In genomic region chr3:138247241-138247640, GRCm38 (mm10) we compare ENCODE assay signal across 27 mouse cellular contexts. TPM values are rescaled to one million over a fixed set of nuclear protein-coding genes. Genes with fewer than 3 reads are reported as not detected.
"Had no signal": no experiment of that assay in that cellular context is flagged by ENCODE, and none has a peak within 500 bp of the region (broad histone marks: within the 10 kb centered on the region; RNA-seq: fewer than 3 reads in every experiment).

No protein-coding gene starts in this region.

- H3K9ac ChIP-seq: liver, embryonic 13.5 days; lung, embryonic 14.5 days; neural tube, embryonic 13.5 days; stomach, embryonic 15.5 days had no signal

- H3K27ac ChIP-seq: left cerebral cortex, adult 2 months; liver, embryonic 13.5 days; macrophage; neural tube, embryonic 13.5 days; stomach, embryonic 15.5 days had no signal

- H3K36me3 ChIP-seq: liver, embryonic 13.5 days; neural tube, embryonic 13.5 days; stomach, embryonic 15.5 days had no signal

- ATAC-seq: inflammation-experienced regulatory T-cells, adult 6 months; intestine, embryonic 16.5 days had no signal

- H3K4me2 ChIP-seq: liver, embryonic 13.5 days; lung, embryonic 14.5 days; neural tube, embryonic 13.5 days; stomach, embryonic 15.5 days had no signal

- H3K4me3 ChIP-seq: left cerebral cortex, adult 2 months; liver, embryonic 13.5 days; myocyte; neural tube, embryonic 13.5 days; stomach, embryonic 15.5 days had no signal

- DNase-seq: kidney, postnatal 25 days; layer of hippocampus, postnatal 36 days; liver, embryonic 13.5 days; lung, embryonic 14.5 days; midbrain, embryonic 14.5 days; retina, postnatal 1 day; right cerebral cortex, postnatal 25 days; spleen, adult 18-20 months; thymus, postnatal 25 days had no signal

- H3K27me3 ChIP-seq: liver, embryonic 13.5 days; neural tube, embryonic 13.5 days; stomach, embryonic 15.5 days had no signal

- H3K4me1 ChIP-seq: liver, embryonic 13.5 days; stomach, embryonic 15.5 days had no signal

- H3K9me3 ChIP-seq: liver, embryonic 13.5 days; neural tube, embryonic 13.5 days; stomach, embryonic 15.5 days had no signal

RNA-seq across cellular contexts. Expression of gene Adh1, which starts 13.6 kb away (rescaled TPM):
- total RNA-seq: monocyte, adult 5-6 weeks had no signal
- polyA plus RNA-seq: macrophage, myocyte had no signal

RNA-seq across cellular contexts. Expression of gene Adh7, which starts 29.7 kb away (rescaled TPM):
- total RNA-seq: megakaryocyte, adult 5-6 weeks; monocyte, adult 5-6 weeks; neutrophil, adult 5-6 weeks had no signal
- polyA plus RNA-seq: inflammation-experienced regulatory T-cells, adult 6 months; limb, embryonic 11.5 days; macrophage had no signal

RNA-seq across cellular contexts. Expression of gene 4930579F01Rik, which starts 53.6 kb away (rescaled TPM):
- total RNA-seq: layer of hippocampus, adult 8-10 months; layer of hippocampus, postnatal 10 days; layer of hippocampus, postnatal 36 days; left cerebral cortex, adult 2 months; left cerebral cortex, postnatal 10 days; left cerebral cortex, postnatal 36 days; liver, adult 2 months; megakaryocyte, adult 5-6 weeks; monocyte, adult 5-6 weeks; neutrophil, adult 5-6 weeks had no signal
- polyA plus RNA-seq: inflammation-experienced regulatory T-cells, adult 6 months; limb, embryonic 11.5 days; liver, adult 2 months; liver, embryonic 13.5 days; liver, embryonic 16.5 days; macrophage; midbrain, embryonic 14.5 days; myocyte; neural tube, embryonic 13.5 days; thymus, postnatal 0 days had no signal
